Mouse (Mus musculus) ES-E14 (cell line): ENCODE data around the gene B4galnt3. TPM values are rescaled to one million over a fixed set of nuclear protein-coding genes. Genes with fewer than 3 reads are reported as not detected.

Experiments used
- DNase-seq: peaks from one replicate; pipeline ENCODE4 v3.0.0-alpha.2; 2013; ENCODE audit warnings: low read depth, low spot score
- H3K27ac ChIP-seq: 2 replicates; pipeline ENCODE4 v1.5.1; 2012; ENCODE audit warnings: low read depth, mild to moderate bottlenecking, low read length, moderate library complexity, mixed read lengths; ENCODE audit not compliant: poor library complexity, insufficient read depth, severe bottlenecking
- H3K36me3 ChIP-seq: 2 replicates; pipeline ENCODE4 v1.6.1; 2012; ENCODE audit warnings: mild to moderate bottlenecking, low read length, moderate library complexity, mixed read lengths; ENCODE audit not compliant: control insufficient read depth, poor library complexity, insufficient read depth, severe bottlenecking
- H3K4me1 ChIP-seq, 2 experiments: fragments of 150-350 bp in 1 of 2; sonication (generic) in 1 of 2; 2 replicates each; pipeline ENCODE4 v1.6.1; 2012; ENCODE audit warnings: low read length in 2 of 2, mild to moderate bottlenecking in 1 of 2, mixed read lengths in 1 of 2; ENCODE audit not compliant: control insufficient read depth in 2 of 2, insufficient read depth in 2 of 2, poor library complexity in 1 of 2
- H3K4me3 ChIP-seq, 2 experiments: fragments of 150-350 bp in 1 of 2; sonication (generic) in 1 of 2; 2 replicates each; pipeline ENCODE4 v1.5.1; 2012; ENCODE audit warnings: low read length in 2 of 2, low read depth in 1 of 2, mild to moderate bottlenecking in 1 of 2, mixed read lengths in 1 of 2; ENCODE audit not compliant: insufficient read depth in 1 of 2, poor library complexity in 1 of 2, severe bottlenecking in 1 of 2
- H3K9ac ChIP-seq: 2 replicates; pipeline ENCODE4 v1.6.1; 2012; ENCODE audit warnings: low read depth, mild to moderate bottlenecking, low read length, mixed read lengths; ENCODE audit not compliant: poor library complexity, insufficient read depth, severe bottlenecking
- H3K9me3 ChIP-seq: fragments of 150-350 bp; sonication (generic); 2 replicates; pipeline ENCODE4 v1.6.1; 2012; ENCODE audit warnings: low read depth, mild to moderate bottlenecking, low read length; ENCODE audit not compliant: control insufficient read depth, insufficient read depth
- CHD2 ChIP-seq: IDR thresholded peaks from 2 replicates; pipeline ENCODE4 v1.6.1; 2014; ENCODE audit warnings: mild to moderate bottlenecking, low read depth, low read length, inconsistent platforms
- HCFC1 ChIP-seq: IDR thresholded peaks from 2 replicates; pipeline ENCODE4 v1.6.1; 2012; ENCODE audit warnings: low read length, inconsistent platforms, borderline replicate concordance; ENCODE audit not compliant: insufficient read depth
- MAFK ChIP-seq: IDR thresholded peaks from 2 replicates; pipeline ENCODE4 v1.6.1; 2014; ENCODE audit warnings: mild to moderate bottlenecking, low read depth, low read length, inconsistent platforms; ENCODE audit not compliant: insufficient read depth
- ZC3H11A ChIP-seq: IDR thresholded peaks from 2 replicates; pipeline ENCODE4 v1.6.1; 2012; ENCODE audit warnings: low read depth, mild to moderate bottlenecking, inconsistent platforms, low read length, borderline replicate concordance
- ZNF384 ChIP-seq: IDR thresholded peaks from 2 replicates; pipeline ENCODE4 v1.6.1; 2012; ENCODE audit warnings: low read depth, low read length, inconsistent platforms
- in situ Hi-C, 2 experiments: fragments of 600-800 bp; cut with MboI; formaldehyde crosslinking; loops; one replicate each; pipeline ENCODE4 v1.15.1; 2025; ENCODE audit warnings: low sequenced_read_pairs in 2 of 2, inconsistent platforms in 1 of 2; ENCODE audit not compliant: unreplicated experiment in 2 of 2
- total RNA-seq: library from RNA; depleted of rRNA; stranded (reverse); fragments of 300-350 nt; gene quantifications from 2 replicates; pipeline ENCODE4 v1.2.3, GENCODE M21; 2012

The B4galnt3 gene
- total RNA-seq, 1 experiment: 34.1 TPM

DNA sequence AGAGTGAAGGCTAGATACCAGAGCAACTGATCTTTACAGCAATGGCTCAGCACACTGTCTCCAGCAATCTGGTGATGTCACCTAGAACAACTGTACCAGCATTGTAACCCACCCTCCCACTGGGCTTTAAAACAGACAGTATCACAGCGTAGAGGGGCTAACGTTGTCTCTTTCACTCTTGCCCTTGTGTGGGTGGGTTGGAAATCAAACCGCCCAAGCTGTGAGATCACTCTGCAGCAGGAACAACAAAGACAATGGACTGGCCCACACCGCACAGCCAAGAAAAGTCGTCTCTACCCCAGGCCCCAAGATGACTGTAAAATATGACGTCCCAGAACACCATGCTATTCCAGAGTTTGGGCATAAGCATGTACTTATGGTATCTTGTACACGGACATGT, 64.6 kb downstream of the B4galnt3 start:
- H3K4me1 ChIP-seq: peaks cover 6 to 24% of the 10 kb centered on the region in 2 experiments; a peak in 3 of 4 replicates
- H3K9me3 ChIP-seq: no peaks in the 10 kb centered on the region
- no peak overlapping the region for H3K9ac ChIP-seq
- 0 out of 2 replicates have a peak overlapping the region, but pooled peaks have one; percentile 6 for H3K27ac ChIP-seq
- peaks cover 8% of the 10 kb centered on the region; the same call in 1 of the 2 replicates for H3K36me3 ChIP-seq
- no peak overlapping the region for H3K4me3 ChIP-seq
- no peak for DNase-seq
- TF ChIP-seq ZC3H11A: no peak
- in situ Hi-C loops: no loop called here

DNA sequence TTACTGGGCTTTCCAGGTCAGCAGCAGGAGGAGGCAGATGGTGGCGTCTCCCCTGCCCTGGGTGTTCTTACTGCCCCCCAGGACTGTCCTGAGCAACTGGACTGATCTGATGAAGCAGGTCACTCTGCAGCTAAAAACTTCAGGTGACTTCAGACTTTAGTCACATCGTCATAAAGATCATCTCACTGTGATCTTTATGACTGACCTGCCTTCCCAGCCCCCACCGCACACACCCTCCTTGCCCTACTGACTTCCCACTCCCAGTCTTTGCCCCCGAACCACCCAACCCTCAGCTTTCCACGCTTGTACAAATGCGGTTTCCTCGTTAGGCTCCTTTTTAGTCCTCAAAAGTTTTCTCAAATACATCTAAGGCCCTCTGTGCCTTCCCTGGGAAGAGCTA, 67.3 kb downstream of the B4galnt3 start:
- Histone ChIP-seq H3K36me3 (peaks cover 14% of the 10 kb centered on the region; the same call in 1 of the 2 replicates), H3K27ac (no peak overlapping the region), H3K4me1 (peaks cover 5 to 19% of the 10 kb centered on the region in 2 experiments; a peak in 3 of 4 replicates), H3K4me3 (no peak overlapping the region), H3K9me3 (no peaks in the 10 kb centered on the region), H3K9ac (no peak overlapping the region)
- in situ Hi-C loops: no loop called here
- TF ChIP-seq ZC3H11A: no peak
- TF ChIP-seq HCFC1: no peak
- TF ChIP-seq CHD2: no peak
- TF ChIP-seq MAFK: no peak
- TF ChIP-seq ZNF384: no peak
- DNase-seq: no peak

DNA sequence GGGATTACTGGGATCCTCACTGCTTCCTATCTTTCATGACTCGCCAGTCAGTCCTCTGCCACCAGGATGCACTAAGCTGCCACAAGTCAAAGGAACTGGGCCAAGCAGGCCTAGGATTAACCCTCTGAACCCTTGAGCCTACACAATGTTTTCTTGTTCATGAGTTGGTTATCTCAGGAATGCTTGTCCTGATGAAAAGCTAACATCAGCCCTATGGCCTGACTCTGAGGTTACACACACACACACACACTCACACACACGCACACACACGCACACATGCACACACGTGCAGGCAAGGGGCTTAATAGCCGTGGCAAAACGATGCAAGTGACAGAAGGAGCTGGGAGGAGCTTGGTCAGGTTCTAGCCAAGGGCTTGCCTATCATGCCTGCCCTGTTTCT, 69.0 kb downstream of the B4galnt3 start:
- Histone ChIP-seq H3K27ac (no peak overlapping the region), H3K4me1 (peaks cover 1 to 12% of the 10 kb centered on the region in 2 experiments; a peak in 1 of 4 replicates), H3K9ac (no peak overlapping the region), H3K4me3 (no peak overlapping the region), H3K9me3 (no peaks in the 10 kb centered on the region), H3K36me3 (peaks cover 18% of the 10 kb centered on the region; the same call in 1 of the 2 replicates)
- in situ Hi-C loops: no loop called here
- no peak for TF ChIP-seq ZNF384
- TF ChIP-seq ZC3H11A: no peak
- TF ChIP-seq MAFK: no peak
- TF ChIP-seq HCFC1: no peak
- TF ChIP-seq CHD2: no peak
- no peak for DNase-seq

DNA sequence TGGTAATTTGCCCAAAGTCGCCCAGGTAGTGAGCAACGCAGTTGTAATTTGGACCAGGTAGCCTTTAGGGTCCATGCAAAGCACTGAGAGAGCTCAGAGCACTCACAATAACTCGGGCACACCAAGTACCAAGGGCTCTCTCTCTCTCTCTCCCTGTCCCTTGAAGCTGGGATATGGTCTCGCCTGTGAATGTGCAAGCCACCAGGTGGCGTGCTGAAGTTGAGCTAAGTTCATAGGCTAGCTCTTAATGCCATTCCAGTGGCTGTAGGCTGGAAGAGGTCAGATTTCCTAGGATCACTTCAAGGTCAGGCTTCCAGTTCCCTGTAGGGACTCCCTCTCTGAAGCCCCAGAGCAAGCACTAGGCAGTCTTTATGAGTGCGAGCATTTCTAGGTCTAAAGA, 71.7 kb downstream of the B4galnt3 start:
- peaks cover 0 to 9% of the 10 kb centered on the region in 2 experiments; a peak in 1 of 4 replicates for H3K4me1 ChIP-seq
- no peaks in the 10 kb centered on the region for H3K9me3 ChIP-seq
- no peak overlapping the region for H3K27ac ChIP-seq
- TF ChIP-seq HCFC1 (no peak), ZNF384 (no peak), ZC3H11A (peak; percentile 81)
- H3K9ac ChIP-seq: no peak overlapping the region
- no peak overlapping the region for H3K4me3 ChIP-seq
- peaks cover 21% of the 10 kb centered on the region; the same call in 1 of the 2 replicates for H3K36me3 ChIP-seq
- DNase-seq: peak; percentile 77
- in situ Hi-C loops: loop anchor here in 1 of 2 experiments (5.0 kb wide), 1 partner anchor 75 kb away; no protein-coding TSS in a partner anchor

DNA sequence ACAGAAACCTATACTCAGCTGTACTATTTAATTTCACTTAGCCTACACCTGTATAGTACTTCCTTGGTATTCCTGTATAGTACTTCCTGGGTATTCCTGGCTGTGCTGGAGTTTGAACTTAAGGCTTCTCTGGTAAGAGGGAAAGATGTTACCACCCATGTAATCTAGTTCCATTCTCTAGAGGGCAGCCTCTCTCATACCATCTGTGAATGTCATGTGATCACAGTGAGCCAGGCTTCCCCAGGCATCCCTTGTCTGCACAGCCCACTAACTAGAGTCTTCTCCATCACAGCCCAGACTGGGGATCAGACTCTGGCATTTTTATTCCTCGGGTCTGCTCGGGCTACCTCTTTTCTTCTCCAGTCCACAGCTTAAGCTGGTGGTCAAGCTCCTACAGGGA, 75.1 kb downstream of the B4galnt3 start:
- Histone ChIP-seq H3K36me3 (peaks cover 34% of the 10 kb centered on the region; the same call in 1 of the 2 replicates), H3K4me3 (no peak overlapping the region), H3K9me3 (no peaks in the 10 kb centered on the region), H3K9ac (no peak overlapping the region), H3K27ac (no peak overlapping the region), H3K4me1 (peaks cover 0 to 4% of the 10 kb centered on the region in 2 experiments; a peak in 1 of 4 replicates)
- TF ChIP-seq ZNF384 (no peak), ZC3H11A (no peak), CHD2 (no peak), HCFC1 (no peak)
- in situ Hi-C loops: no loop called here
- no peak for DNase-seq
